Mouse (Mus musculus): ENCODE results near the gene Usp22. TPM values are rescaled to one million over a fixed set of nuclear protein-coding genes. Genes with fewer than 3 reads are reported as not detected.

Usp22 gene
- polyA plus RNA-seq, 1 experiment = 0.31 TPM

- peaks cover 18% of the 10 kb centered on the region for H3K36me3 ChIP-seq (ENCODE audit: control insufficient read depth)
- no peak overlapping the region for H3K4me3 ChIP-seq (replicated peaks)
- H3K4me1 ChIP-seq (ENCODE audit: control insufficient read depth) = peaks cover 16% of the 10 kb centered on the region
- peaks cover 5% of the 10 kb centered on the region; the same call in 1 of the 2 replicates for H3K27me3 ChIP-seq (ENCODE audit: control insufficient read depth)
- TF ChIP-seq GATA1 (IDR thresholded peaks at IDR 0.05; ENCODE audit: low read length) (no peak), TAL1 (IDR thresholded peaks at IDR 0.05; ENCODE audit: low read length) (no peak)
- H3K9me3 ChIP-seq (ENCODE audit: control insufficient read depth, low read length) = no peaks in the 10 kb centered on the region
Observed at GRCm38 (mm10) chr11:61170184-61170583, 4.7 kb downstream of the Usp22 start.

- H3K4me3 ChIP-seq (replicated peaks) = no peak overlapping the region
- no peaks in the 10 kb centered on the region for H3K9me3 ChIP-seq (ENCODE audit: control insufficient read depth, low read length)
- peaks cover 66% of the 10 kb centered on the region for H3K36me3 ChIP-seq (ENCODE audit: control insufficient read depth)
- H3K4me1 ChIP-seq (ENCODE audit: control insufficient read depth) = peaks cover 6% of the 10 kb centered on the region
- TF ChIP-seq GATA1 (IDR thresholded peaks at IDR 0.05; ENCODE audit: low read length) (no peak), TAL1 (IDR thresholded peaks at IDR 0.05; ENCODE audit: low read length) (no peak)
- no peaks in the 10 kb centered on the region for H3K27me3 ChIP-seq (ENCODE audit: control insufficient read depth)
Observed at GRCm38 (mm10) chr11:61164881-61165280, 10.0 kb downstream of the Usp22 start.

GRCm38 (mm10) chr11:61164366-61164765, 10.5 kb downstream of the Usp22 start:
- H3K9me3 ChIP-seq (ENCODE audit: control insufficient read depth, low read length) = no peaks in the 10 kb centered on the region
- H3K36me3 ChIP-seq (ENCODE audit: control insufficient read depth) = peaks cover 70% of the 10 kb centered on the region
- H3K4me1 ChIP-seq (ENCODE audit: control insufficient read depth) = peaks cover 6% of the 10 kb centered on the region
- no peaks in the 10 kb centered on the region for H3K27me3 ChIP-seq (ENCODE audit: control insufficient read depth)
- no peak for TF ChIP-seq TAL1 (IDR thresholded peaks at IDR 0.05; ENCODE audit: low read length)
- no peak for TF ChIP-seq GATA1 (IDR thresholded peaks at IDR 0.05; ENCODE audit: low read length)
- no peak overlapping the region for H3K4me3 ChIP-seq (replicated peaks)

- Histone ChIP-seq H3K9me3 (ENCODE audit: control insufficient read depth, low read length) (no peaks in the 10 kb centered on the region), H3K36me3 (ENCODE audit: control insufficient read depth) (peaks cover 79% of the 10 kb centered on the region), H3K4me1 (ENCODE audit: control insufficient read depth) (peaks cover 2% of the 10 kb centered on the region), H3K27me3 (ENCODE audit: control insufficient read depth) (no peaks in the 10 kb centered on the region), H3K4me3 (replicated peaks) (no peak overlapping the region)
- no peak for TF ChIP-seq TAL1 (IDR thresholded peaks at IDR 0.05; ENCODE audit: low read length)
Observed at GRCm38 (mm10) chr11:61163341-61163740, 11.5 kb downstream of the Usp22 start.

- no peaks in the 10 kb centered on the region for H3K4me1 ChIP-seq (ENCODE audit: control insufficient read depth)
- H3K36me3 ChIP-seq (ENCODE audit: control insufficient read depth) = peaks cover 82% of the 10 kb centered on the region
- H3K9me3 ChIP-seq (ENCODE audit: control insufficient read depth, low read length) = no peaks in the 10 kb centered on the region
- no peaks in the 10 kb centered on the region for H3K27me3 ChIP-seq (ENCODE audit: control insufficient read depth)
- no peak overlapping the region for H3K4me3 ChIP-seq (replicated peaks)
- TF ChIP-seq TAL1 (IDR thresholded peaks at IDR 0.05; ENCODE audit: low read length) = no peak
- TF ChIP-seq GATA1 (IDR thresholded peaks at IDR 0.05; ENCODE audit: low read length) = no peak
Observed at GRCm38 (mm10) chr11:61162776-61163175, 12.1 kb downstream of the Usp22 start.

GRCm38 (mm10) chr11:61161121-61161520, 13.7 kb downstream of the Usp22 start:
- Histone ChIP-seq H3K4me3 (replicated peaks) (no peak overlapping the region), H3K9me3 (ENCODE audit: control insufficient read depth, low read length) (no peaks in the 10 kb centered on the region), H3K27me3 (ENCODE audit: control insufficient read depth) (no peaks in the 10 kb centered on the region), H3K36me3 (ENCODE audit: control insufficient read depth) (peaks cover 84% of the 10 kb centered on the region), H3K4me1 (ENCODE audit: control insufficient read depth) (no peaks in the 10 kb centered on the region)
- TF ChIP-seq GATA1 (IDR thresholded peaks at IDR 0.05; ENCODE audit: low read length) (no peak), TAL1 (IDR thresholded peaks at IDR 0.05; ENCODE audit: low read length) (no peak)

GRCm38 (mm10) chr11:61159796-61160732, 14.8 kb downstream of the Usp22 start:
- H3K9me3 ChIP-seq (ENCODE audit: control insufficient read depth, low read length) = no peaks in the 10 kb centered on the region
- TF ChIP-seq TAL1 (IDR thresholded peaks at IDR 0.05; ENCODE audit: low read length) (no peak), GATA1 (IDR thresholded peaks at IDR 0.05; ENCODE audit: low read length) (no peak)
- H3K36me3 ChIP-seq (ENCODE audit: control insufficient read depth) = peaks cover 88% of the 10 kb centered on the region
- H3K4me1 ChIP-seq (ENCODE audit: control insufficient read depth) = no peaks in the 10 kb centered on the region
- no peaks in the 10 kb centered on the region for H3K27me3 ChIP-seq (ENCODE audit: control insufficient read depth)
- H3K4me3 ChIP-seq (replicated peaks) = no peak overlapping the region

- no peaks in the 10 kb centered on the region for H3K27me3 ChIP-seq (ENCODE audit: control insufficient read depth)
- peaks cover 90% of the 10 kb centered on the region for H3K36me3 ChIP-seq (ENCODE audit: control insufficient read depth)
- no peak overlapping the region for H3K4me3 ChIP-seq (replicated peaks)
- TF ChIP-seq TAL1 (IDR thresholded peaks at IDR 0.05; ENCODE audit: low read length) (no peak), GATA1 (IDR thresholded peaks at IDR 0.05; ENCODE audit: low read length) (no peak)
- no peaks in the 10 kb centered on the region for H3K9me3 ChIP-seq (ENCODE audit: control insufficient read depth, low read length)
- no peaks in the 10 kb centered on the region for H3K4me1 ChIP-seq (ENCODE audit: control insufficient read depth)
Observed at GRCm38 (mm10) chr11:61158141-61158540, 16.7 kb downstream of the Usp22 start.

- TF ChIP-seq GATA1 (IDR thresholded peaks at IDR 0.05; ENCODE audit: low read length) = no peak
- no peak for TF ChIP-seq TAL1 (IDR thresholded peaks at IDR 0.05; ENCODE audit: low read length)
- peaks cover 75% of the 10 kb centered on the region for H3K36me3 ChIP-seq (ENCODE audit: control insufficient read depth)
- H3K27me3 ChIP-seq (ENCODE audit: control insufficient read depth) = no peaks in the 10 kb centered on the region
- no peaks in the 10 kb centered on the region for H3K9me3 ChIP-seq (ENCODE audit: control insufficient read depth, low read length)
- no peak overlapping the region for H3K4me3 ChIP-seq (replicated peaks)
- H3K4me1 ChIP-seq (ENCODE audit: control insufficient read depth) = no peaks in the 10 kb centered on the region
Observed at GRCm38 (mm10) chr11:61155727-61156126, 19.1 kb downstream of the Usp22 start.
